Mouse (Mus musculus) G1E (cell line): ENCODE data around the gene Anapc7. TPM values are rescaled to one million over a fixed set of nuclear protein-coding genes. Genes with fewer than 3 reads are reported as not detected.
A peak's percentile ranks its signal among the peaks of the same experiment; 100 is the strongest.

Experiments
- ATAC-seq: 2 replicates; pipeline ENCODE4 v1.8.0; 2016; ENCODE audit warnings: mild to moderate bottlenecking; ENCODE audit not compliant: insufficient number of reproducible peaks, poor library complexity, low FRiP score, severe bottlenecking; ENCODE audit errors: extremely low read depth
- DNase-seq: peaks from one replicate; pipeline ENCODE4 v3.0.0; 2012; ENCODE audit warnings: low spot score
- H3K27me3 ChIP-seq: 2 replicates; pipeline ENCODE4 v1.6.1; 2012; ENCODE audit warnings: mild to moderate bottlenecking, low read length, inconsistent platforms; ENCODE audit not compliant: insufficient read depth
- H3K36me3 ChIP-seq: replicated peaks from 2 replicates; pipeline ENCODE3; 2012; ENCODE audit warnings: mild to moderate bottlenecking, inconsistent platforms
- H3K4me1 ChIP-seq: 2 replicates; pipeline ENCODE4 v1.6.1; 2012; ENCODE audit warnings: low read depth, low read length, inconsistent platforms, mixed read lengths; ENCODE audit not compliant: insufficient read depth
- H3K4me3 ChIP-seq: 2 replicates; pipeline ENCODE4 v1.5.1; 2012; ENCODE audit warnings: low read depth, mild to moderate bottlenecking, inconsistent platforms, low read length, moderate library complexity, mixed read lengths
- H3K9me3 ChIP-seq: replicated peaks from 2 replicates; pipeline ENCODE4 v1.6.1; 2012; ENCODE audit warnings: inconsistent platforms
- CTCF ChIP-seq: IDR thresholded peaks from 2 replicates; pipeline ENCODE4 v1.5.1; 2012; ENCODE audit warnings: low read depth, low read length, inconsistent platforms, mixed read lengths
- GATA1 ChIP-seq: IDR thresholded peaks from 2 replicates; pipeline ENCODE4 v1.6.1; 2012; ENCODE audit warnings: borderline replicate concordance, low read length, inconsistent platforms, mixed read lengths
- GATA2 ChIP-seq: IDR thresholded peaks from 2 replicates; pipeline ENCODE4 v1.6.1; 2012; ENCODE audit warnings: low read depth, low read length, inconsistent platforms, borderline replicate concordance
- POLR2AphosphoS5 ChIP-seq: IDR thresholded peaks from 2 replicates; pipeline ENCODE4 v1.6.1; 2012; ENCODE audit warnings: low read depth, low read length, inconsistent platforms; ENCODE audit not compliant: insufficient replicate concordance
- TAL1 ChIP-seq: conservative IDR thresholded peaks from 2 replicates; pipeline ENCODE4 v1.6.1; 2012; ENCODE audit warnings: low read depth, low read length, inconsistent platforms, mixed read lengths
- polyA plus RNA-seq: library from polyadenylated mRNA; stranded (reverse); fragments of >175 nt; gene quantifications from 2 replicates; pipeline ENCODE4 v1.2.3, GENCODE M21; 2012
- total RNA-seq, 2 experiments: library from RNA; stranded (forward) in 1 of 2; stranded (reverse) in 1 of 2; fragments of 200-1000 nt in 1 of 2; fragments of >200 nt in 1 of 2; fragmentation: Nextera tagmentation in 1 of 2; gene quantifications; 2 replicates each; pipeline ENCODE4 v1.2.3; 2014 to 2017

Anapc7 gene
- total RNA-seq (2014; fragmentation: Nextera tagmentation), result 24.5 and 25.2 TPM in 2 replicates
- 26.1 and 34.2 TPM in 2 replicates for total RNA-seq (2017)
- polyA plus RNA-seq, result 14.7 and 21.8 TPM in 2 replicates

- H3K27me3 ChIP-seq, result no peaks in the 10 kb centered on the region
- peak within 1 kb of the TSS; percentile 95 for H3K4me3 ChIP-seq
- DNase-seq (no peak), ATAC-seq (no peak)
- peaks cover 36% of the 10 kb centered on the region for H3K4me1 ChIP-seq
- H3K36me3 ChIP-seq, result peaks cover 20% of the 10 kb centered on the region
- no peak for TF ChIP-seq GATA1
- TF ChIP-seq CTCF, result no peak
- TF ChIP-seq TAL1, result no peak
- TF ChIP-seq GATA2, result no peak
- TF ChIP-seq POLR2AphosphoS5, result no peak
- H3K9me3 ChIP-seq, result no peaks in the 10 kb centered on the region
Measured at GRCm38 (mm10) chr5:122421271-122422068, at the start of gene Anapc7. Gene Anapc7, plus strand, starts transcription at chr5:122421693.

- no peaks in the 10 kb centered on the region for H3K9me3 ChIP-seq
- H3K4me3 ChIP-seq, result peak within 1 kb of the TSS; percentile 88
- TF ChIP-seq GATA2, result no peak
- TF ChIP-seq POLR2AphosphoS5, result no peak
- no peak for TF ChIP-seq TAL1
- TF ChIP-seq GATA1, result no peak
- no peak for TF ChIP-seq CTCF
- no peaks in the 10 kb centered on the region for H3K27me3 ChIP-seq
- ATAC-seq, result peak; percentile 92
- peaks cover 26% of the 10 kb centered on the region for H3K4me1 ChIP-seq
- H3K36me3 ChIP-seq, result peaks cover 66% of the 10 kb centered on the region
- DNase-seq, result peak; percentile 89
Measured at GRCm38 (mm10) chr5:122372192-122372769, 49.2 kb upstream of the Anapc7 start, which contains the start of gene Fam216a. Gene Fam216a, minus strand, starts transcription at chr5:122372364.

GRCm38 (mm10) chr5:122372878-122373277, 48.6 kb upstream of the Anapc7 start:
- Histone ChIP-seq H3K27me3 (no peaks in the 10 kb centered on the region), H3K36me3 (peaks cover 63% of the 10 kb centered on the region), H3K4me3 (peak overlapping the region; percentile 88), H3K4me1 (peaks cover 26% of the 10 kb centered on the region), H3K9me3 (no peaks in the 10 kb centered on the region)
- no peak for DNase-seq
- ATAC-seq, result no peak
- TF ChIP-seq POLR2AphosphoS5 (no peak), GATA1 (no peak), TAL1 (no peak), CTCF (no peak), GATA2 (no peak)

GRCm38 (mm10) chr5:122377101-122377833, 44.2 kb upstream of the Anapc7 start:
- Histone ChIP-seq H3K4me1 (peaks cover 26% of the 10 kb centered on the region), H3K4me3 (no peak overlapping the region), H3K9me3 (no peaks in the 10 kb centered on the region), H3K27me3 (no peaks in the 10 kb centered on the region; the same call in 1 of the 2 replicates), H3K36me3 (peaks cover 77% of the 10 kb centered on the region)
- no peak for DNase-seq
- no peak for ATAC-seq
- no peak for TF ChIP-seq CTCF
- TF ChIP-seq TAL1, result no peak
- no peak for TF ChIP-seq GATA2
- TF ChIP-seq GATA1, result no peak

GRCm38 (mm10) chr5:122378171-122378570, 43.3 kb upstream of the Anapc7 start:
- peaks cover 84% of the 10 kb centered on the region for H3K36me3 ChIP-seq
- TF ChIP-seq GATA2 (no peak), POLR2AphosphoS5 (no peak), TAL1 (no peak), GATA1 (no peak), CTCF (no peak)

GRCm38 (mm10) chr5:122379374-122380155, 41.9 kb upstream of the Anapc7 start:
- H3K4me3 ChIP-seq, result no peak overlapping the region
- peaks cover 72% of the 10 kb centered on the region for H3K36me3 ChIP-seq
- H3K4me1 ChIP-seq, result peaks cover 17% of the 10 kb centered on the region
- TF ChIP-seq CTCF (peak; percentile 95), TAL1 (no peak)
- peak; percentile 45 for ATAC-seq
- H3K9me3 ChIP-seq, result no peaks in the 10 kb centered on the region
- H3K27me3 ChIP-seq, result no peaks in the 10 kb centered on the region; the same call in 1 of the 2 replicates
- DNase-seq, result peak; percentile 72

More at GRCm38 (mm10) chr5:122378171-122378570, 43.3 kb upstream of the Anapc7 start:
- no peak for ATAC-seq
- Histone ChIP-seq H3K9me3 (no peaks in the 10 kb centered on the region), H3K4me1 (peaks cover 26% of the 10 kb centered on the region), H3K4me3 (no peak overlapping the region), H3K27me3 (no peaks in the 10 kb centered on the region; the same call in 1 of the 2 replicates)
- DNase-seq, result no peak
